Mouse (Mus musculus): ENCODE data around the gene Hjurp.
"Not testable (repeated sequence)": the region's sequence is repeated elsewhere in the genome, so short reads cannot be mapped to it uniquely, and the experiment has no call there.

Hjurp gene

DNA sequence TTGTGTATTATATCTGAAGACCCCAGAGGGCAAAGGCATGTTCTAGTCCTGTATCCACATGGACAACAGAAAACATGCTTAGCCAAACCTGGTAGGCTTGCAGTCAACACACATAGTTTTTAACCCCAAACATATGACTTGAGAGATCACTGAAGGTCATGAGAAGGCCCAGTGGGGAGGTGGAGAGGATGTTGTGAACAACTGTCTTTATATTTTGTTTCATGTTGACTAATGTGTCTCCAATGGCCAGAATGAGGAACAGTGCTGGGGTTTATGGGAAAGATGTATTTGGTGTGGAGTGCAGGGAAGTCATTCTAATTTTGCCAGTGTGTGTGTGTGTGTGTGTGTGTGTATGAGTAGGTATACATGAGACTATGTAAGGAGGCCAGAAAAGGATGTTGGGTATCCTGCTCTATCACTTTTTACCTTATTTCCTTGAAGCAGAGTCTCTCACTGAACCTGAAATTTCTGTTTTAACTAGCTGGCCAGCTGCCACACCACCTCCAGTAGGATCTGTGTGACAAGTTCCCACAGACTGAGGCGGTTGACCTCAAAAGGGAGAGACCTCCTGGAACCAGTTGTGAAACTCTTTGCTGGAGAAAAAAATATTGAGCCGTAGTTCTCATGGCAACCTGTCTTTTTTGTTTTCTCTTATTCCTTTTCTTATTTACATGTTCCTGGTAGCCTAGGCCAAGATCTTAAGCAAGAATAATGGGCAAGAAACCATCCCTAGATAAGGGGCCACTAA, 53.2 kb downstream of the Hjurp start:
- DNase-seq (ENCODE audit: low spot score in 2 of 2) = no peak

DNA sequence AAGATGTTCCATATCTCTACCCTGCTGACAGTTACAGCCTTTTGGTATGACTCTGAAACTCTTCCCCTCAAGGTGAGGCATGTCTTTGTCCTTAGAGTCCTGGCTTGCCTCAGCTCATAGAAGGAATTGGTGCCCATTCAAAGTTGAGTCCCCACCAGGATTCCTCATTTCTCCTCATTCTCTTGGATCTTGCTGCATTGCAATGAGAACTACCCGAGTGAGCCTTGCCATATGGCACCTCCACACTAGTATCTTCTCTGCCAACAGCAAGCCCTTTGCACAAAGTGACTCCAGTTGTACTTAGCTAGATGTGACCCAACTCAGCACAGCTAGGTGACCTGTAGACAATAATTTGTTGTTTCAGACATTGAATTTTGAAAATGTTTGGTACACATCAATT, 53.8 kb downstream of the Hjurp start:
- no peak for DNase-seq (ENCODE audit: low spot score in 2 of 2)

DNA sequence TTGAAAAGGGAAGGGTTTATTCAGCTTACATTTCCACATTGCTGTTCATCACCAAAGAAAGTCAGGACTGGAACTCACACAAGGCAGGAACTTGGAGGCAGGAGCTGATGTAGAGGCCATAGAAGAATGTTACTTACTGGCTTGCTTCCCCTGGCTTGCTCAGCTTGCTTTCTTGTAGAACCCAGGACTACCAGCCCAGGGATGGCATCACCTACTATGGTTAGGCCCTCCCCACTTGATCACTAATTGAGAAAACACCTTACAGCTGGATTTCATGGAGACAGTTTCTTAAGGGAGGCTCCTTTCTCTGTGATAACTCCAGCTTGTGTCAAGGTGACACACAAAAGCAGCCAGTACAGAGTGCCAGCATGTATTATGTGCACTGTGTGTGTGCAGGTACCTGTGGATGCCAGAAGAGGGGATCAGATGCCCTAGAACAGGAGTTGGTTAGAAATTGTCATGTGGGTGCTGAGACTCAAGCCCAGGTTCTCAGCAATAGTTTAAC, 54.4 kb downstream of the Hjurp start:
- DNase-seq (ENCODE audit: low spot score in 2 of 2) = not testable (repeated sequence)

DNA sequence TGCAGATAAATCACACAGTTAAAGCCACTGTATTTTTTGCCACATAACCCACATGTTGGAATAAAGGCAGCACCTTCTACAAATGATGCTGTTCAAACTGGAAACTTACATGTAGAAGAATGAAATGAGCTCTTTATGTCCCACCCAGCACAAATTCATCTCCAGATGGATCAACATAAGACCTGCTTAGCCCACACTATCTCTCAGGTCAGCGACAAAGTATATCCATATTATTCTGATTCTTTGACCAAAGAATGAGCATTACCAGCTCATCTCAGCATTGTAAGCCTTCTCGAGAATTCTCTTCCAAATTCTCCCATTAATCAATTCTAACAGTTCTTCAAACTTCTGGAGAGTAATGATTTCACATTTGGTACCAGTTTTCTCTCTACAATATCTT, 55.2 kb downstream of the Hjurp start:
- no peak for DNase-seq (ENCODE audit: low spot score in 2 of 2)

DNA sequence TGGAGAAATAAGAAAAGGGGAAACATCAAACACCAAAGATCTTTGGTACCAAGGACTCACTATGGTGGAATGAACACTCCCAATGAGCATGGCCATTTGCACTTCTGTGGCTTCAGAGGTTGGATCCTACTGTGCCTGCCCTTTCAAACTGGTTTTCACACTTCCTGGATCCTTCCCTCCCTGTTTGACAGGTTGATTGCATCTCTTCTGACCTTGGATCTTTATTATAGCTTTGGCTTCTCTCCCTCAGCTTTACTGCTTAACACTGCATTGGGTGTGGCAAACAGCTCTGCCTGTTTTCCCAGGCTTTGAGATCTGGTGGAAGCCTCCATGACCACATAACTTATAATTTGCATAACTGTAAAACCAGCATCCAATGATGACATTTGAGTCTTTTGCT, 57.1 kb downstream of the Hjurp start:
- DNase-seq (ENCODE audit: low spot score in 2 of 2) = no peak

DNA sequence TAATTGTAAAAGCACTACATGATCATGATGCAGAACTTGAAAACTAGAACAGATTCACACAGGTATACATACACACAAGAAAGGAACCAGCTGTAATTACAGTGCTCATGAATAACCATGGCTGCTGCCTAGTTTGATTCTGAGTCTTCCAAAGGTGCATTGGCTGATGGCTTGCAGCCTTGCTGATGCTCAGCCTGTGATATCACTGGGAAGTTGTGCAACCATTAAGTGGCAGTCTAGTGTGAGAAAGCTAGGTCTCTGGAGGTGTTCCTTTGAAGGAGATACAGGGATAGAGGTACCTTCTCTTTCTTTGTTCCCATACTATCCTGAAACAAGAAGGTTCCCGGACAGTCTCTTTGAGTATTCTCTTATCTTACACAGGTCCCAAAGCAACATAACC, 58.4 kb downstream of the Hjurp start:
- no peak for DNase-seq (ENCODE audit: low spot score in 2 of 2)

DNA sequence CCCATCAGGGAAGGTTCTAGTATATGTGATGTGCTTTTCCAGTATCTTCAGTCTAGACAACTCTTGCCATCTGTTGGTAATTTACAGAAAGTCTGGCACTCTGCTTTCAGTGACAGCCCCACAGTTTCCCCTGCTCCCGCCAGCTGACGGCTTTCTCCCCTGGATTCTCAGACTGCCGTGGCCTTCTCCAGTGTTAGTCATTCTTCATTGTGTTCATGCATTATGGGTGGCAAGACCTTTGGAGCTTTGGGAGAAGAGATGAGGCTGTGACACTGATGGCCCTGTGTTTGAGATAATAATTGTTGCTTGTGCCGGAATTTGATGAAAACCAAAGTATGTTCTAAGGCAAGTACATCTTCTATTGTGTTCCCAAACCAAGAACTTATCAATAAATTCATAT, 58.8 kb downstream of the Hjurp start:
- no peak for DNase-seq (ENCODE audit: low spot score in 2 of 2)

DNA sequence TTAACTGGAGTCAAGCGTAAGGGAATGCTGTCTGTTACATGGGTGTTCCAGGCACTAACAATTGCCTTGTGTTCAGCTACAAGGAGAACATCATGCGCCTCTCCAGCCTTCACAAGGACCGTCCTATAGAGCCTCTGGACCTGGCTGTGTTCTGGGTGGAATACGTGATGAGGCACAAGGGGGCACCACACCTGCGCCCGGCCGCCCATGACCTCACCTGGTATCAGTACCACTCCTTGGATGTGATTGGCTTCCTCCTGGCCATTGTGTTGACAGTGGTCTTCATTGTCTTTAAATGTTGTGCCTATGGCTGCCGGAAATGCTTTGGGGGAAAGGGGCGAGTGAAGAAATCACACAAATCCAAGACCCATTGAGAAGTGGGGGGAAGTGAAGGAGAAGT, 59.4 kb downstream of the Hjurp start:
- DNase-seq (ENCODE audit: low spot score in 2 of 2) = no peak

DNA sequence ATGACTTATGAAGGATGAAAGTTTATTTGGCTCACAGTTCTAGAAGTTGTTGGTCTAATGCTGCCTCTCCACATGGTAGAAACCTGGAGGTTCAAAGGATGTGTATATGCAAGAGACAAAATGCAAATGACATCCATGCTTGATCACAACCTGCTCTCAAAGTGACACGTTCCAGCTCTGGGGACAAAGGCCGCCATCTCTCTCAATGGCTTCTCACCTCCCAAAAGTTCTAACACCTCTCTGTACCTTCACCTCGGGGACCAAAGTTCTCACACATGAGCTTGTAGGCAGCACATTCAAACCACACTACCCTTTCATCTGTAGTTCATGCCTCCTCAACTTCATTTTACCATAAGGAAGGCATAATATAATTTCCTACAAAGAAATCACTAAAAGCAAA, 59.9 kb downstream of the Hjurp start:
- DNase-seq (ENCODE audit: low spot score in 2 of 2) = no peak

DNA sequence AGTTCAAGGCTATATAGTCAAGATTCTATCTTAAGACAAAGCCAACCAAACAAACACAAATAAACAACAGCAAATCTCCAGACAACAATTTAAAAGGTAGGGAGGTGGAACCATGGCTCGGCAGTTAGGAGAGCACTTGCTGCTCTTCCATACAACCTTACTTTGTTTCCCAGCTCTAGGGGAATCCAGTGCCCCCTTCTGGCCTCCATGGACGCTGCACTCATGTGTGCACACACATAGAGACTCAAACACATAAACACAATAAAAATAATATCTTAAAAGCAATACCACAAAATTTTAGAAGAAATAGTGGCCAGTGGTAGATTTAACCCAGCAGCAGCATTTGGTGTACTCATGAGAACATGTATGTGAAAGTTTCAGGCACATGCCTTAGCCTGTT, 60.3 kb downstream of the Hjurp start:
- DNase-seq (ENCODE audit: low spot score in 2 of 2) = no peak

DNA sequence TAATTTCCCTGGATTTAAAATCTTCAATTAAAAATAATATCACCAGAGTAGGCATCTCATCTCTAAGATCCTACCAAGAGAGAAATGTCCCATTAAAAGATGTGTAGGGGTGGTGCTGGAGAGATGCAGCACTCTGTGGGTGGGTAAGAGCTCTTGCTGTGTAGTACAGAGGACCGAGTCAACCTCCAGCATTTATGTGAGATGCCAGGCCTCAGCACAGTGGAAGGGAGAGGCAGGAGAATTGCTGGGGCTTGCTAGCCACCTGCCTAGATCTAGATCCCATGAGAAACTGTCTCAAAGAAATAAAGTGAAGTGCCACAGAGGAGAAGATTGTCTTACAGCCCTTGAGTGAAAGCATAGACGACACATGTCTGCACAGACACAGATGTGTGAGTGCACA, 60.9 kb downstream of the Hjurp start:
- no peak for DNase-seq (ENCODE audit: low spot score in 2 of 2)

DNA sequence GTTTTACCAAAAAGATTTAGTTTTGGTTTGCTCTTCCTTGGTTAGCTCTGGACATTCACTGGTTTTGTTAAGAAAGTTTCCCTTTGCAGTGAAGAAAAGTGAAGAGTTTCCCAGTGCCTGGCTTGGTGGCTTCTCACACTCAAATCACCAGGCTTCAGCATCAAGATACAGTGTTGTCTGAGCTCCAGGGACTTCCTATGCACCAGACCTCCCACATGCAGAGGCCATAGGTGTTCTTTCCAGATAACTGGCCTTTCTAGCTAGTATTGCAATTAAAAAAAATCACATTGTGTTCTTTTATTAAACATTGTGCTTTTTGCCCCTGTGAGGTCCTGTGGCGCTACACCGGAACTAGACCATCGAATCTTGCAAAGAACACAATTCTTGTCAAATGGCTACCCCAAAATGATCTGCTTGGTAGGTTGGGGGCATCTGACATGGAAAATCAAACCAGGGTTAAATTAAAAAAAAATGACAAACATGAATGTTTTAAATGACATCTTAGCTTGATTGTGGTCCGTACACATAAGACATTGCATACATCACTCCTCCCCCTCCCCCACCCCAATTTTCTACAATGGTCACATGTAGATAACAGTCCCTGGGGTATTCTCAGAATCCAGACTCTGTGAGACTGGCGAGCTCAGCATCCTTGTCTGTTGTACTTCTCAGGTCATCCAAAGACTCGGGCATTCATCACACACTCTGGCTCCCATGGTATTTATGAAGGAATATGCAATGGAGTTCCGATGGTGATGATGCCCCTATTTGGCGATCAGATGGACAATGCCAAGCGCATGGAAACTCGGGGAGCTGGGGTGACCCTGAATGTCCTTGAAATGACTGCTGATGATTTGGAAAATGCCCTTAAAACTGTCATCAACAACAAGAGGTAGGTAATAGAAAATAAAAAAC, 61.7 kb downstream of the Hjurp start:
- no peak for DNase-seq (ENCODE audit: low spot score in 2 of 2)

DNA sequence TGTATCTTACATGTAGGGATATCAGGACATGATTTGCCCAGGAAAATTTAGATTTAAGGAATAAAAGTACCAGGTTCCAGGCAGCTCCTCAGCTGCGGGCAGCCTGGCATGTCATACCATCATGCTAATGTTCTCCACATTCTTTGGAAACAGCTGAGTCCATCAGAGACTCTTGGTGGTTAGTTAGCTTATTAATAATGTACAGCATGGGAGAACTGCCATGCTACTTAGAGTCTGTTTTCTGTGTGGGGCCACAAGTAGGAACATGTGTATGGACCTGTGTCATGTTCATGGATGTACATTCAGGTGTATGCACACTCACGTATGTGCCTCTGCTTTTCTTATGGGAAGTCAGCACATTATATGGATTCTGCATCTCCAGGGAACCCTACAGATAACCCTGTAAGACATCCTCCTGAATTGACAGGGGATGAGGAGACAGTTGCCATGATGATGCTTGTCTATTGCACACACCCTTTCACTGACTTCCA, 62.9 kb downstream of the Hjurp start:
- no peak for DNase-seq (ENCODE audit: low spot score in 2 of 2)

DNA sequence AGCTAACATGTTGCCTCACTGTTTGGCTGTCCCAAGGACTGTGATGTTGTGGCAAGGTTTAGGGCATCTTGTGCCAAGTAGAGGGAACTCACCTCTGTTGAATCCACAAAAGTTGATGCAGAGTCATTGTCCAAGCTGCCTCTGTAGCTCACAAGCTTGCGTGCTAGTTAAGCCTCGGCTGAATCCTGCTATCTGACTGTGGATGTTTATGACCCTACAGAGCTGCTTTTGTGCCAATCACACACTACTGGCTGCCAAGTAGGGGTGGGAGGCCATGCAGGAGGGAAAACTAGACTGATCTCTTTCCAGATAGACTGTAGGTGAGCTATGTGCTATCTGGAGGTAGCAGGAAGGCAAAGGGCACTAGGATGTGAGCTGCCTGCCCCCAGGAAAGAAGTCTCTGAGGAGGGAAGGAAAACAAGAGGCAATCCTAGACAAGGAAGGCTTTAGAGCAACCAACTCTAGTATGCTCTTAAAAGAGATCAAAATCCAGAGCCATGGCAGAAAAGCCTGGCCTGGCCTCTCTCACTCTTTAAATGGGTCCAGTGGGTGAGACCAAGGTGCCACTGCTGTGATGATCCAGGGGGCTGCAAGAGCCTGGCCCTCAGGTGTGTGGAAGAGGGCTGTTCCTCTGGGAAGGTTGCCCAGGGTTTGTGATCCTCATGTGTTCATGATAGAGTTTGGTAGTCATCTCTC, 63.5 kb downstream of the Hjurp start:
- DNase-seq (ENCODE audit: low spot score in 2 of 2) = no peak

DNA sequence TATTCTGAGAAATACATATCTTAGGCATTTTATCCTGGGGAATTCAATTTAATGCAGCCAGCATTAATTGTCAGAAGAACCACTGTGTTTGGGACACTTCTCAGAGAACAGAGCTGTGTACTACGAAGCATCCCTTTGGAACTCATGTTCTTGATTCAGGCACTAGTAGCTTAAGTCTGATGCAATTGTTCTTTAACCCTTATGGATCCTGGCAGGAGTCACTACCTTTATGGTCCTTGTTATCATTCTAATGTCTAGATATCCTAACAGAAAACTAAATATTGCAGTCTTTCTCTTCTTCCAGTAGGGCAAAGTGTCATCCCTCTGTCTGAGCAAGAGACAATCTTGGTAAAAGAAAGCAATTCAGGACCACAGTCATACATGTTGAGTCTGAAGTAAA, 64.4 kb downstream of the Hjurp start:
- DNase-seq (ENCODE audit: low spot score in 2 of 2) = no peak

Data from frontal cortex, postnatal 14 days (tissue).